Mouse (Mus musculus) lung, postnatal 36 days (tissue): ENCODE results near the gene Ms4a15.

ENCODE experiments used
- DNase-seq: peaks from one replicate; pipeline ENCODE4 v3.0.0; 2022; ENCODE audit warnings: mixed read lengths

Gene Ms4a15

DNA sequence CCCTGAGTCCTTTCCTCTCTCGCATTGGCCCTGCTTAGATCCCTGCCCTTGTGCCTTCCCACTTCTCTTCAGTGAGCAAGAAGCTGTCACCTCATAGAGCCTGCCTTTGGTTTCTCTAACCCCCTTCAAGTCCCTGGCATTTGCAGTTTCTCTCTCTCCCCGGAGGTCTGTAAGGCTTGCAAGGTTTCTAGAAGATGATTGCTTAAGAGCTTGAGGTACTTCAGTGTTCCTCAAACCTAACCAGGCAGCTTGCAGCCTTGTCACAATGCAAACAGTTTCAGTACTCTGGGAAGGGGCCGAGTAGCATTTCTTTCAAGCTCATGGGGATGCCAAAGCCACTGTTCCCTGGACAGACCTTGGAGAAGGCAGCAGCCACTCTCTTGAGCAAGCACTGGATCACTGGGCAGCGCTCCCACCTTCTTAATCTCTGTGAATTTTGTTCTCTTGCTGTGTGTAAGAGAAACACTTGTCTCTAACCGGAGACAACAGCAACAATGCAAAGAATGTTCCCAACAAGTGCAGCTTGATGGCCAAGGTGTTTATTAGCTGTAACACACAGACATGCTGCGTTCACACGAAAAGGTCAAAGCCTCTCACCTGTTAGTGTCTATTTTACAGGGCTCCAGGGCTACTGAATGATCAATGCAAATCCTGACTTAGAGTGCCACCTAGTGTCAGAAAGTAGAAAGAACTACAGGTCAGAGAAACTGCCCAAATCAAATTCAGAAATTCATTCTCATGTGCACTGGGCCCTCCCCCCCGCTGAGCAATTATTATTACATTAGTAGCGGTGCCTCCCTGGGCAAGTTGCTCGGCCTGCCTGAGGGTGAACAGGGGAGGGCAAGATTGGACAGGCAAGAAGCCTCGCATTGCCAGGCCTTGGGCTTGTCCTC, 33.7 kb downstream of the Ms4a15 start:
- DNase-seq = peak; percentile 89

DNA sequence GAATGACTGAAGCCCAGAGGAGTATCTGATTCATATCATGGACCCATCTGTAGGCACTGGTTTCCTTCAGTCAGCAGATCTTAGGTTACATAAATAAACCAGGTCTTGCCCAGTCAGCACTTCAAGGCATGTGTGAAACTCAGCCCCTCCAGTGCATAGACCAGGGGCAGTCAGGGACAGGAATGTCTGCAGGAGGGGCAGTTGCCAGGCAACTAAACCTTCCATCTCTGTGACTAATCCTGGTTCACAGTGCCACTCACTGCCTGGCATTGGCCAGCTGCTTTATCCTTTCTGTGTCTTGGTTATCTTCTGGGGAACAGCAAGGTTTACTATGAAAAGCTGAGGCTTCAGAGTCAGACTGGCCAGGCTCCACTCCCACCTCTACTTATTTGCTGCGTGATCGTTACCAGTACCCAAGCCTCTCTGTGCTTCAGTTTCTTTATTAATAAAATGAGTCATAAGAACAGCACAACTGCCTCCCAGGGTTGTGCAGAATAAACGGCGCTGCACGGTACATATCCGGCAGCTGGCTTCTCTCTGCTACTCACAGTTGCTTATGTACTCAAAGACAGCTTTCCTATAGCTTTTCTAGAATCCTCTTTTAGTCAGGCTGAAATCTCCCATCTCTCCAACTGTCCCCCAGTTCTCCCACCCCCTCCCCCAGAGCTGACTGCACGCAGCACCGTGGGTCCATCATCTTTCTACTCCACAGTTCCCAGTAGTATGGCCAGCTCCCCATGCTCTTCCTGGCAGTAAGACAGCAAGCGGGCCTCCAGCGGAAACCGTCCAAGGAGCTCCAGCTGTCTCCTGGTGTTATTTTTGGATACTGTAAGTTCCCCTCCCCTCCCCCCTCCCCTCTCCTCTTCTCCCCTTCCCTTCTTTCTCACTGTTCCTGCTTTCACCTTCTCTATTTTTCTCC, 40.8 kb downstream of the Ms4a15 start:
- peak; percentile 33 for DNase-seq

DNA sequence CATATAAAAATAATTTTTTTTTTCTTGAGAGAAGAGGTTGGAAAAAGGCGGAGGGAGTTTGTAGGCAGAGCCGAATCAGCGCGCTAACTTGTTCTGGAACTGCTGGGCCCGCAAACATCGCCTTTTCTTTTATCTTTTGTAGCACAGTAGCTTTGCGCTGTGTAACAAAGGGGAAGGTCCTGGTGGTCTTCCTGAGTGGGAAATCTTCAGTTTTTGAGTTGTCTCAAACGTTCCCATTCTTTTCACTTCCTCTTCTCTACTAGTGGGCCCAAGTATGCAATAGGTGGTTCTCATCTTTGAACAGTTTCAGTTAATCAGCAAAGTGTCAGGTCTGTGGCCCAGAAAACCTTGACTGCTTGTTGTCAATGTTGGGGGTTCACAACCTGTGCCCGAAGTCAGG, 43.5 kb downstream of the Ms4a15 start:
- DNase-seq = no peak

DNA sequence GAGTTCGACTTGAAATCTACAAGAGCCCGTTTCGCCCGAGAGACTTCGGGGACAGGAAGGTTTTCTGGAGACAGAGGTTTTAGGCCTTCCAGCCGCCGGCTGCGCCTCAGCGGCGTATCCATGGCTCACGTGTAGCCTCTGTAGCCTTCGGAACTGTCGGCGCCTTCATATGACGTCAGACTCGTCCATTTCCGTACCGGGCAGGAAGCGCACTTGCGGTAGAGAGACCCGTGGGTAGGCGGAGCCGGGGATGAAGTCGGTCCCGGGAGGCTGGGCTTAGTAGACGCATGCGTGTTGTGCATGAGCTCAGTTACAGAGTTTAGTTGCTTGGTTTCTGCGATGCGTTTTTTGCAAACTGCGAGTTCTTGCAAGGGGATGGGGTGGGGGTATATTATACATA, 43.9 kb downstream of the Ms4a15 start, which contains the start of gene Ccdc86:
Ccdc86 (minus strand) TSS at position 155 of the 400 bp plus-strand sequence.
- peak; percentile 99 for DNase-seq

DNA sequence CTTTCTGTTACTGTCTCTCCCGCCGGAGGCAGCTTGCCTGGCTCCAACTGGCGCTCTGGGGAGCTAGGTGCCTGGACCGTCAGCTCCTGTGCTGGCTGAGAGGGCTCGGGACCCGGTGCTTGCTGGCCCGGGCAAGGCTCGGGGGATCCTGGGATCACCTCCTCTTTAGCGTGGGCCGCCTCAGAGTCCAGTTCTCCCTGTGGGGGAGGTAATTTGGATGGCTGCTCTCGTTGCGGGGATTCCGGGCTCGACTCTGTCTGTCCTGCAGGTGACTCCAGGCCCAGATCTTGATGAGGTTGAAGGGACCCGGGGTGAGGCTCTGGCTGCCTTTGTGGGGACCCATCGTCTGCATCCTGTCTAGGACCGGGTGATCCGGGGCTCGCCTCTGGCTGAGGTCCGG, 44.6 kb downstream of the Ms4a15 start:
- no peak for DNase-seq

DNA sequence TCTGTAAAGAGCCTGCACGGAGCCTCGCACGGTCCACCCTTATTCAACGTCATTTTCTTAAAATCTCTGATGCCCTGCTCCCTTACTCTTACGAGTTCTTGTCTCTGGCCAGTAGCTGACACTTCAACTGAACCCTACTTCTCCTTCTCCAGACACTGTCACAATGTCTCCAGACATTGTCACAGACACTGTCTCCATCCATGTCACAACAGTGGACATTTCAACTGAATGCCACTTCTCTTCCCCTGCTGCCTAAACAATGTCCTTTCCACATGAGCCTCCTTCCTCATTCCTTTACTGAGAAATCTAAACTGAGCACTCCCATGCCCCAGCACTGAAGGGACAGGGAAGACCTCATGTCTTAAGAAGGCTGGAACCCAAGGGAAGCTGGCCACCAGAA, 45.8 kb downstream of the Ms4a15 start:
- no peak for DNase-seq

DNA sequence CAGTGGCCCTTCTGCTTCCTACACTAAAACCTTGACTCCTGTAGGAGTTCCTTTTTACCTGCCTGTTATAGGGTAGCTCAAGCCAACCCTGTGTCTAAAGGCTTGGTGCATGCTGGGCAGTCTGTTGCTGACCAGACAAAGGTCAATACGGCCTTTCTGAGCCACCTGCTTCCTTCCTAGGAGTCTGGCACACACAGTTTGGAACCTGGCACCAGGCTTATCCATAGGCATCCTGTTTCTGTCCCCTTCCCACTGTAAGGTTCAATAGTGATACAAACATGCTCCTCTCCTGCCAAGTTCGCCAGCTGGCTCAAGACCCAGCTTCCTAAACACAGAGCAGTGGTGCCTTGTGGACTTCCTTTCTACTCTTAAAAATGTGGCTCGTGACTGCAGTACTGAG, 46.5 kb downstream of the Ms4a15 start:
- DNase-seq = no peak

DNA sequence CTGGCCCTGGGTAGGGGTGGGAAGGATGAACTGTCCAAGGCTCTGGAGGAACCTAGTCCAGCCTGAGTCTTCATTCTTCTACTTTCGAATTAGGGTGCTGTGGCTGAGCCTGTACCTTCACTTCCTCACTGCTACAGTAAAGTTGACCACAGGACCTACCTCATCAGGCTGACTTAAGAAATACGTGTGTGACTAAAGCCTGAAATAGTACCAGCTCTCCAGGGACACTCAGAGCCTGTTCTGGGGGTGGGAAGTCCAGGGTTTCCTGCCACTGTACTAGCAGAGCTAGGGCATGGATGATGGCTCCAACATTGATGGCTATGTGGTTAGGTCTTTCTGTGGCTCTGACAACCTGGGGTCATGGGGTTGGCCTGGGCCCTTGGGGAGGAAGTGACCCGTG, 49.1 kb downstream of the Ms4a15 start:
- DNase-seq = peak; percentile 40

DNA sequence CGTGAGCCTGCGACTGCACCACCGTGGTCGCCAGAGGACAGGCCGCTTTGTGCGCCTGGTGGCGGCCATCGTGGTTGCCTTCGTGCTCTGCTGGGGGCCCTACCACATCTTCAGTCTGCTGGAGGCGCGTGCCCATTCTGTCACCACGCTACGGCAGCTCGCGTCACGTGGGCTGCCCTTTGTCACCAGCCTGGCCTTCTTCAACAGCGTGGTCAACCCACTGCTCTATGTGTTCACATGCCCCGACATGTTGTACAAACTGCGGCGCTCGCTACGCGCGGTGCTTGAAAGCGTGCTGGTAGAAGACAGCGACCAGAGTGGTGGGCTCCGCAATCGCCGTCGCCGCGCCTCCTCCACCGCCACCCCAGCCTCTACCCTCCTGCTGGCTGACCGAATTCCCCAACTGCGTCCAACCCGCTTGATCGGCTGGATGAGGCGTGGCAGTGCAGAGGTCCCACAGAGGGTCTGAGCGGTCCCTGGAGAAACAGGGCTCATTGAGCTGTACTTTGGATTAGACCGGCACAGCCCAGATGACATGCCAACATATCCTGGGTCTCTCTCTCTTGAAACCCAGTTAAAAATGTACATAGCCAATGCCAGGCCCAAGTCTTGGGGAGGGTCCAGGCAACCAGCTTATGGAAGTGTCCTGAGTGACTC, 52.1 kb downstream of the Ms4a15 start:
- DNase-seq = no peak

DNA sequence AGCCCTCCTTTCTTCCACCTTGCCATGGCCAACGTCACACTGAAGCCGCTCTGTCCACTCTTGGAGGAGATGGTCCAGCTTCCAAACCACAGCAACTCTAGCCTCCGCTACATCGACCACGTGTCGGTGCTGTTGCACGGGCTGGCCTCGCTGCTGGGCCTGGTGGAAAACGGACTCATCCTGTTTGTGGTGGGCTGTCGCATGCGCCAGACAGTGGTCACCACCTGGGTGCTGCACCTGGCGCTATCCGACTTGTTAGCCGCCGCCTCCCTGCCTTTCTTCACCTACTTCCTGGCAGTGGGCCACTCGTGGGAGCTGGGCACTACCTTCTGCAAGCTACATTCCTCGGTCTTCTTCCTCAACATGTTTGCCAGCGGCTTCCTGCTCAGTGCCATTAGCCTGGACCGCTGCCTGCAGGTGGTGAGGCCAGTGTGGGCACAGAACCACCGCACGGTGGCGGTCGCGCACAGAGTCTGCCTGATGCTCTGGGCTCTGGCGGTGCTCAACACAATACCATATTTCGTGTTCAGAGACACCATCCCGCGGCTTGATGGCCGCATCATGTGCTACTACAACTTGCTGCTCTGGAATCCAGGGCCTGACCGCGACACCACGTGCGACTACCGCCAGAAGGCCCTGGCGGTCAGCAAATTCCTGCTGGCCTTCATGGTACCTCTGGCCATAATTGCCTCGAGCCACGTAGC, 52.8 kb downstream of the Ms4a15 start:
- peak; percentile 83 for DNase-seq

DNA sequence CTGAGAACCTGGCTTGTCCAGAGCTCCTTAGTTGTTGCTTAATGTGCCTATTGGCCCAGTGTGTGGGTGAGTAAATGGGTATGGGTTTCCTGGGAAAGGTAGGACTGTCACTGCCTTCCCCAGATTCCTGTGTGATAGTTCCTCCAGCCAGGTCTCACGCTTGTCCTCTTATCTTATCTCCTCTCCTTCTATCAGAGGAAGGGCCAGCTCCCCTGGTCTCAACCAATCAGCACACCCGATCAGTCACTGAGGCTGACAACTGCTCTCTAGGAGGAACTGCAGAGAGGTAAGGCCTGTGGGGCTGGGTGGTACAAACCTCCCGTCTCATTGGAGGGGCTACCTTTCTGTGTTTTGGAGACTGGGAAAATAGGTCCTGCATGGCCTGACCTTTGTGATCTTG, 54.3 kb downstream of the Ms4a15 start:
- DNase-seq = no peak

DNA sequence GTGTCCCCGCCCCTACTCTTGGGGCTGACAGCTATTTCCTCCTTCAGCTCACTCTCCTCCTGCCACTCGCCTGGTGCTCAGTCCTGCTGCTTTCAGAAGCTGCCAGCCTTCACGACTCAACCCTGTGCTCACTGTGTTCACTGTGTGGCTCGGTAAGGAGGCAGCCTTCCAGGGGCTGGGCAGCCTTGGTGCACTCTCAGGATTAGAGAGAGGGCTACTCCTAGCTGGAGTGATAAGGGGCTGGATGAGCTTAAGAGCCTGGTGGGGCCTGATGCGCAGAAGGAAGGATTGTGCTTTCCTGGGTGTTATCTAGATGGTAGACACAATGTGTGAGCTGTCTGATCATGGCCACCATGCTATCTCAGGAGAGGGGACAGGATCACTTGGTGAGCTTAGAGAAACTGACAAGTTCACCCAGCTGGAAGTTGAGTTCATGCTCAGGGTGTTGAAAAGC, 55.9 kb downstream of the Ms4a15 start, which contains the start of gene Ptgdr2:
Ptgdr2 (plus strand) TSS at position 51 of the 454 bp plus-strand sequence.
- DNase-seq = no peak

DNA sequence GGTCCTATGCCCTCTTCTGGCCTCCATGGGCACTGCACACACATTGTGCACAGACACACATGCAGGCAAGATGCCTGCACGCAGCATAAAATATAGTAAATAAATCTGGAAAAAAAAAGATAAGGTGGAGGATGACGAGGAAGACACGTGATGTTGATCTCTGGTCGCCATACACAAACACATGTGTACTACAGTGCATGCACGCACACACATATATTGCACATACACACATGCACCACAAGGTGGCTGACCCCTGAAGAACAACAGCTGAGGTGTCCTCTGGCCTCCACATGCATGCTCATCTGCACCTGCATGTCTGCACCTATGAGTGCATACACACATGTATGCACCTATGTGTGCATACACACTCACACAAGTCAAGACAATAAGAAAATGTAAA, 57.0 kb downstream of the Ms4a15 start:
- no peak for DNase-seq

DNA sequence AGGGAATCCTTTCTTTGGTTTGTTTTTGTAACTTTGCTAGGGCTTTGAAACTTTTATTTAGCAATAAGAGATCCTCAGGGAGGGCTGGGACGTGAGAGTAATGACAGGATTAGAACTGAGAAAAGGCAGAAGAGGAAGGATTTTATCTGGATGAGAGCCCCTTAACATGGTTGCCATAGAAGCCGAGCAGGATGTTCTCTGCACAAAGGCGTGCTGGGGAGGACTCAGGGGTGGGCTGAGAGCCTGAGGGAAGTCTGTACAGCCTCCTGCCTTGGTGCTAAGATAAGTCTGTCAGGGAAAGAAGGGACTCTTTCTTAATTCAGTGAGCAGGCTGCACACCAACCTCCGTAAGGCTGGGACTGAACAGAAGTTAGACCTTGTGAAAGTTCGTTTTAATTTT, 58.0 kb downstream of the Ms4a15 start:
- no peak for DNase-seq

DNA sequence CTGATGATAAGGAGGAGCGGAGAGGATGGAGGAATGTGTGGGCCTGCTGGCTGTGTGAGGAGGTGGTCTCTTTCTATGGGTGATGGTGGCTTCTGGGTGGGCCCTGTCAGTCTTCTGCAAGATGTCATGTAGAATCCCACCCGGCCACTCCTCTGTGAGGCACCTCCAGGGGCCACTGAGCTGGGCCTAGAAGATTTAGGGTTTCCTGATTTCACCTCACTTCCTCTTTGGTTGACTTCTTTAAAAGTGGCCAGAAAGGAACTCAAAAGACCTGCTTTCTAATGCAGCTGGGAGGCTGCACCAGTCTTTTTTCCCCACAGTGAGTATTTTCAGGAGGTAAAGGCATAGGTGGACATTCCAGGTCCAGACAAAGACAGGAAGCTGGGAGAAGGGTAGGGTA, 62.4 kb downstream of the Ms4a15 start:
- no peak for DNase-seq
